Mouse (Mus musculus) embryonic facial prominence, embryonic 15.5 days (tissue): ENCODE data around the gene Muc5b. TPM values are rescaled to one million over a fixed set of nuclear protein-coding genes. Genes with fewer than 3 reads are reported as not detected.

Source experiments
- ATAC-seq: fragments of 200-750 bp; cut with Nextera tagmentation; 2 replicates; pipeline ENCODE4 v1.8.0; 2017; ENCODE audit warnings: low read depth, moderate TSS enrichment; ENCODE audit not compliant: insufficient number of reproducible peaks, low FRiP score, low TSS enrichment
- H3K27ac ChIP-seq: fragments of 300-500 bp; sonication (generic); replicated peaks from 2 replicates; pipeline ENCODE4 v1.5.1; 2015; ENCODE audit warnings: mild to moderate bottlenecking, inconsistent platforms
- H3K27me3 ChIP-seq: fragments of 300-500 bp; sonication (generic); 2 replicates; pipeline ENCODE4 v1.6.1; 2015; ENCODE audit warnings: inconsistent platforms
- H3K36me3 ChIP-seq: fragments of 300-500 bp; sonication (generic); 2 replicates; pipeline ENCODE4 v1.6.1; 2015; ENCODE audit warnings: mild to moderate bottlenecking, inconsistent platforms
- H3K4me1 ChIP-seq: fragments of 300-500 bp; sonication (generic); 2 replicates; pipeline ENCODE4 v1.6.1; 2015; ENCODE audit warnings: inconsistent platforms
- H3K4me2 ChIP-seq: fragments of 300-500 bp; sonication (generic); replicated peaks from 2 replicates; pipeline ENCODE4 v1.6.1; 2015; ENCODE audit warnings: mild to moderate bottlenecking, inconsistent platforms
- H3K4me3 ChIP-seq: fragments of 300-500 bp; sonication (generic); replicated peaks from 2 replicates; pipeline ENCODE4 v1.5.1; 2015; ENCODE audit warnings: mild to moderate bottlenecking, inconsistent platforms
- H3K9ac ChIP-seq: fragments of 300-500 bp; sonication (generic); 2 replicates; pipeline ENCODE4 v1.6.1; 2015; ENCODE audit warnings: inconsistent platforms
- H3K9me3 ChIP-seq: fragments of 300-500 bp; sonication (generic); replicated peaks from 2 replicates; pipeline ENCODE4 v1.6.1; 2016; ENCODE audit warnings: inconsistent platforms
- WGBS: fragments of 180-500 bp; shearing (Covaris S2); methylation state at CpG from one replicate; pipeline ENCODE4 v1.1.7; 2015; 5-methylcytosine and 5-hydroxymethylcytosine counted together
- polyA plus RNA-seq: library from polyadenylated mRNA; unstranded; fragments of >200 nt; fragmentation: Nextera tagmentation; extraction: Ambion mirVana; gene quantifications from 2 replicates; pipeline ENCODE4 v1.2.1, GENCODE M21; 2015

The Muc5b gene
- polyA plus RNA-seq, 1 experiment from 2014 or later = 0.21 TPM

DNA sequence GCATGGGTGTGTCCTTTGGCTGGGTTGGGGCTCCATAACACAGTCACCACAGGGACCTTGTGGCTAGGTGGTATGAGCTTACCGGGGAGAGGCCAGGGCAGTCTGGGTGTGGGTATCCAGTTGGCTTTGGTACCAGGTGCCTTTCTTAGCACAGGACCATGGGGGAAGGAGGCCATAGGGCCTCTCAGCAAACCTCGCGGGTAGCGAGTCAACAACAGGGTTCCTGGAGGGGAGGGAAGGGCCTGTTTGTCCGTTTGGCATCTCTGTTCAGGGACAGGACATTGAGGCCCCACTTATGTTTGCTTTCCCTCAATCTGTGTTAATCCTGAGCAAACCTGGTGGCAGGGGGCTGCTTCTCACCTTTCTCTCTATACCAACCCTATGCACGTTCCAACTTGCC is 15.2 kb upstream of the Muc5b start:
- peaks cover 10% of the 10 kb centered on the region for H3K4me1 ChIP-seq

DNA sequence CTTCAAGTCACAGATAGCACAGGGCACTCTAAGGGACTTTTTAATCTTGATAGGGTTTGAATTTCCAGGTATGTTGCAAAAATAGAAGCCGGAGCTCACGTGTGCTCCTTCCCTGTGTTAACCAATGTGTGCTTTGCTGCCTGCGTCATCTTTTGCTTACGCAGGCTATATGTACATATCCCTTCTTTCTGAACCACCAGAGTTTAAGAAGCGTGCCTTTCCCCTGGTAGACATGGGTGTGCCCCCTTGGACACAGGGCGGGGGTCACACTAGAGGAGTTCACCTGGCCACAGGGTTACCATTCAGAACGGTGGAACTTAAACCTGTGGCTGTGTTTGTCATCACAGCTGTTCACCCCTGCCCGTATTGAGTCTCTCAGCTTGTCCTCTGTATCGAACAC is 14.5 kb upstream of the Muc5b start:
- Histone ChIP-seq H3K4me1 (peaks cover 10% of the 10 kb centered on the region), H3K36me3 (no peaks in the 10 kb centered on the region), H3K4me2 (no peak overlapping the region), H3K9ac (no peak overlapping the region), H3K9me3 (no peaks in the 10 kb centered on the region), H3K27me3 (no peaks in the 10 kb centered on the region), H3K27ac (no peak overlapping the region), H3K4me3 (no peak overlapping the region)
- WGBS = 90% methylated on average over 9 of the region's 9 CpGs
- ATAC-seq = no peak

More for the DNA sequence above, 15.2 kb upstream of the Muc5b start:
- no peak overlapping the region for H3K27ac ChIP-seq
- H3K9me3 ChIP-seq = no peaks in the 10 kb centered on the region
- H3K4me2 ChIP-seq = no peak overlapping the region
- H3K9ac ChIP-seq = no peak overlapping the region
- 74% methylated on average over 6 of the region's 6 CpGs for WGBS
- H3K4me3 ChIP-seq = no peak overlapping the region
- no peaks in the 10 kb centered on the region for H3K27me3 ChIP-seq
- no peaks in the 10 kb centered on the region for H3K36me3 ChIP-seq
- no peak for ATAC-seq

- H3K36me3 ChIP-seq = no peaks in the 10 kb centered on the region
- WGBS = 71% methylated on average over 7 of the region's 7 CpGs
These were observed 2.9 kb upstream of the Muc5b start for GRCm38 (mm10) chr7:141835941-141836340.

DNA sequence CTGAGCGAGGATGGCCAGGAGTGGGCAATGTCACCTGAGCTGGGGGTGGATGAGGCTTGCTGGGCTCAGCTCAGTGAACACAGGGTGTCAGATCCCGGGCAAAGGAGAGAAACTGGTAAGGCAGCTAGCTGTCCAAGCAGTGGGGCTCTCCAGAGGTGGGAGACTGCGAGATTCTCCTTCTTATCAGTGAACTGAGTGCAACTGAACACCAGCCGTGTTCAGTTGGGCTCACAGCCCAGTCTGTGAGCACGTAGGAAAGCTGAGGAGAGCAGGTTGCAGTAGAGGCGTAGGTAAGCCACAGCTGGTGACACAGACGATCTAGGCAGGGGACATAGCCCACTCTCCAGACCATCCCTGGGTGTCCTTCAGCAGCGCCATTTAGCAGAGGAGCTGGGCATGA is 2.4 kb upstream of the Muc5b start:
- no peak overlapping the region for H3K4me3 ChIP-seq
- H3K4me2 ChIP-seq = no peak overlapping the region
- H3K27ac ChIP-seq = no peak overlapping the region
- H3K27me3 ChIP-seq = no peaks in the 10 kb centered on the region
- H3K9me3 ChIP-seq = no peaks in the 10 kb centered on the region
- H3K9ac ChIP-seq = no peak overlapping the region
- WGBS = 69% methylated on average over 8 of the region's 8 CpGs
- no peaks in the 10 kb centered on the region for H3K4me1 ChIP-seq
- no peaks in the 10 kb centered on the region for H3K36me3 ChIP-seq
- ATAC-seq = peak; percentile 9; the same call in 1 of the 2 replicates

More at GRCm38 (mm10) chr7:141835941-141836340, 2.9 kb upstream of the Muc5b start:
- Histone ChIP-seq H3K9me3 (no peaks in the 10 kb centered on the region), H3K4me3 (no peak overlapping the region), H3K27me3 (no peaks in the 10 kb centered on the region), H3K4me1 (no peaks in the 10 kb centered on the region), H3K4me2 (no peak overlapping the region), H3K9ac (no peak overlapping the region), H3K27ac (no peak overlapping the region)
- ATAC-seq = 0 out of 2 replicates have a peak, but pooled peaks have one; percentile 61

DNA sequence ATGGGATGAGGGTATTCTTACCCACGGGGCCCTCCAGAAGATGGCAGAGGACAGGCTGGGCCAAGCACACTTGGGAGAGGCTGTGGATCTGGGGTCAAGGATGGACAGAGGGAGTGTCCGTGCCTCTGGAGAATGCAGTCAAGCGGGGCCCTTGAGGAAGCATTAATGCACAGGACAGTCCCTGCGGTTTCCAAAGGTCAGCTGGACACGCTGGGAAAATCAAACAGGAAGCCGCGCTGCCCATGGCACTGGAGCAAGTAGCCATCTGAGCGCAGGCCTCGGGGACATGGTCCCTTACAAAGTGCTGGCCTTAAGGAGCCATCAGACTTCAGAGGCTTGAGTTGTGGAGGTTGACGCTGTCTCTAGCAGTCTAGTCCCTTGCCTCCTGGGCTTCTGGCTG is 1.5 kb downstream of the Muc5b start:
- Histone ChIP-seq H3K36me3 (no peaks in the 10 kb centered on the region), H3K4me3 (no peak overlapping the region), H3K27ac (no peak overlapping the region), H3K9me3 (no peaks in the 10 kb centered on the region), H3K27me3 (no peaks in the 10 kb centered on the region), H3K4me2 (no peak overlapping the region), H3K9ac (no peak overlapping the region), H3K4me1 (no peaks in the 10 kb centered on the region)
- WGBS = 77% methylated on average over 10 of the region's 10 CpGs
- no peak for ATAC-seq

DNA sequence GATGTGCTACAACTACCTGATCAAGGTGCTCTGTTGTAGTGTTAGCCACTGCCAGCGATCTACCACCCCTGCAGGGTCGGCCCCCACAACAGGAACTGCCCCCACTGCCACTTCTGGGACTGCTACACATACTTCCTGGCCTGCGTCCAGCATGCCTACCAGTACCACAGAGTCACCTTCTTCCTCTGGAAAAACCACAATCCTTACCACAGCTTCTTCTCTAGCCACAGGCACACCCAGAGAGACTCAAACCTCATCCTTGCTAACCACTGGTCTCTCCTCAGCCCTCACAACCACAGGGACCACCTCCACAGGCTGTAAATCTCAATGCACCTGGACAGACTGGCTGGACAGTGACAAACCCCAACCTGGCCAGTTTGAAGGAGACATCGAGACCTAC is 22.2 kb downstream of the Muc5b start:
- no peak for ATAC-seq
- Histone ChIP-seq H3K27me3 (no peaks in the 10 kb centered on the region), H3K36me3 (no peaks in the 10 kb centered on the region), H3K4me3 (no peak overlapping the region), H3K9ac (no peak overlapping the region), H3K4me2 (no peak overlapping the region), H3K4me1 (no peaks in the 10 kb centered on the region), H3K9me3 (no peaks in the 10 kb centered on the region), H3K27ac (no peak overlapping the region)
- WGBS = 74% methylated on average over 4 of the region's 4 CpGs

DNA sequence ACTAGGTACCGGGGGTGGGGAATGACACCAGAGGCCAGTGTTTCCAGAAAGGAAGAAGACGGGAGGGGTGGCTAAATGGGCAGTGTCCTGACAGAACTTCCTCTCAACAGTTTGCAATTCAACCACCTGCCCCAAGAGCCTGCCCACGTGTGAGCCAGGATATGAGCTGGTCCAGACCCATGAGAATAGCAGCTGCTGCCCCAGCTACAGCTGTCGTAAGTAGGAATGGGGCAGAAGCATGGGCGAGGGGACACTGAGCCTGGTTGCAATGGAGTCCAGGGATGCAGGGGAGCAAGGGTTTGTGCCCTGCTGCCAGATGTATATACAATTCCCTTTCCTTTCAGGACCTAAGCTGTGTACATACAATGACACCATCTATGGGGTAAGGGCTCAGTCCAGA is 30.8 kb downstream of the Muc5b start:
- no peak for ATAC-seq
- H3K4me3 ChIP-seq = no peak overlapping the region
- 0 out of 2 replicates have a peak, but pooled peaks cover 13% of the 10 kb centered on the region for H3K36me3 ChIP-seq
- no peaks in the 10 kb centered on the region for H3K4me1 ChIP-seq
- H3K9ac ChIP-seq = no peak overlapping the region
- no peaks in the 10 kb centered on the region for H3K9me3 ChIP-seq
- no peak overlapping the region for H3K4me2 ChIP-seq
- WGBS = 62% methylated on average over 5 of the region's 5 CpGs
- H3K27ac ChIP-seq = no peak overlapping the region
- H3K27me3 ChIP-seq = no peaks in the 10 kb centered on the region

- Histone ChIP-seq H3K9me3 (no peaks in the 10 kb centered on the region), H3K4me3 (no peak overlapping the region), H3K27ac (no peak overlapping the region), H3K27me3 (no peaks in the 10 kb centered on the region), H3K36me3 (0 out of 2 replicates have a peak, but pooled peaks cover 19% of the 10 kb centered on the region), H3K9ac (no peak overlapping the region), H3K4me1 (no peaks in the 10 kb centered on the region), H3K4me2 (no peak overlapping the region)
- WGBS = 68% methylated on average over 5 of the region's 5 CpGs
- no peak for ATAC-seq
These were observed 31.7 kb downstream of the Muc5b start for GRCm38 (mm10) chr7:141870553-141870952.

DNA sequence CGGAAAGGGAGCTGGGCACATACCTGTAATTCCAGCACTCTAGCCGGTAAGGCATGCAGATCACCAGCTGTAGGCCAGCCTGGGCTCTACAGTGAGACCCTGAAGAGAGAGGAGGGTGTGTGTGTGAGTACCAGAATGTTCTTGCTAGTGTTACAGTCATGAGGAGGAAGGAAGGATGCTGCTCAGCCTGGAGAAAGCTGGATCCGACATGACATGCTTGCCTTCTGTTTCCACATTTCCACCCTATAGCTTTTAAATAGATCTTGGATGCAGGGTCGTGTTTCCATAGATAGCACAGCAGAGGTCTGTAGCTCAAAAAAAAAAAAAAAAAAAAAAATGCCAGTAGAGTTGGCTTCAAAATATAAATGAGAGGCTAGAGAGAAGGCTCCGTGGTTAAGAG is 36.0 kb downstream of the Muc5b start:
- Histone ChIP-seq H3K27me3 (no peaks in the 10 kb centered on the region), H3K4me2 (no peak overlapping the region), H3K27ac (no peak overlapping the region), H3K36me3 (peaks cover 34% of the 10 kb centered on the region), H3K9me3 (no peaks in the 10 kb centered on the region), H3K4me3 (no peak overlapping the region), H3K9ac (no peak overlapping the region), H3K4me1 (no peaks in the 10 kb centered on the region)
- 83% methylated on average over 5 of the region's 5 CpGs for WGBS
- no peak for ATAC-seq

GRCm38 (mm10) chr7:141878813-141879212 is 39.9 kb downstream of the Muc5b start:
- no peak for ATAC-seq
- WGBS = 93% methylated on average over 2 of the region's 2 CpGs
- Histone ChIP-seq H3K4me1 (no peaks in the 10 kb centered on the region), H3K4me3 (no peak overlapping the region), H3K27me3 (no peaks in the 10 kb centered on the region), H3K36me3 (peaks cover 64% of the 10 kb centered on the region), H3K27ac (no peak overlapping the region), H3K9ac (no peak overlapping the region), H3K4me2 (no peak overlapping the region), H3K9me3 (no peaks in the 10 kb centered on the region)

DNA sequence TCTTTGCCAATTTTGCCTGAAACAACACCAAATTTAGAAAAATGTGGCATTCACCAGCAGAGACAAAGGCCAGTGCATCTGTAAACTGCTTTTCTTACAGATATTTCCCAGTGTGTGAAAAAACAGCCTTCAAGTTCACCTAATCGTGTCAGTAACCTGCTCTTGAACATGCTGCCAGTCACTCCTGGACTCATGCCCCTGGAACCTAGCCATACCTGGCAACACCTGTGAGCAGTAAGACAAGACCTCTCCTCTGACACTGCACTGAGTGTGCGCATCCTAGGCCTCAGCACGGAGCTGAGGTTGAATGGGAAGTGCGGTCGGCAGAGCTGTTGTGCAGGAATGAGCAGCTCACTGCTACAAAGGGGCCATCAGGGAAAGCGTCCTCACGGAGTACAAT is 53.3 kb downstream of the Muc5b start:
- WGBS = 93% methylated on average over 7 of the region's 7 CpGs

GRCm38 (mm10) chr7:141901825-141902224 is 63.0 kb downstream of the Muc5b start:
- Histone ChIP-seq H3K9ac (peak overlapping the region; percentile 92), H3K9me3 (no peaks in the 10 kb centered on the region), H3K4me1 (peaks cover 18% of the 10 kb centered on the region), H3K27ac (peak overlapping the region; percentile 66), H3K4me3 (peak overlapping the region; percentile 82), H3K27me3 (peaks cover 20% of the 10 kb centered on the region; the same call in 1 of the 2 replicates), H3K4me2 (peak overlapping the region; percentile 80), H3K36me3 (no peaks in the 10 kb centered on the region)
- under 1% methylated on average over 16 of the region's 16 CpGs for WGBS
- ATAC-seq = peak; percentile 36; the same call in 1 of the 2 replicates

More for the DNA sequence above, 53.3 kb downstream of the Muc5b start:
- Histone ChIP-seq H3K4me3 (no peak overlapping the region), H3K4me1 (no peaks in the 10 kb centered on the region), H3K27ac (no peak overlapping the region), H3K4me2 (no peak overlapping the region), H3K9ac (no peak overlapping the region), H3K27me3 (no peaks in the 10 kb centered on the region), H3K9me3 (no peaks in the 10 kb centered on the region), H3K36me3 (peaks cover 68% of the 10 kb centered on the region)
- no peak for ATAC-seq
